Mouse (Mus musculus) retina, adult 2 months (tissue): ENCODE data around the gene Btbd1.

Experiments used
- DNase-seq: peaks from one replicate; pipeline ENCODE4 v3.0.0-alpha.2; 2012; ENCODE audit warnings: low read depth, low spot score

The Btbd1 gene

DNA sequence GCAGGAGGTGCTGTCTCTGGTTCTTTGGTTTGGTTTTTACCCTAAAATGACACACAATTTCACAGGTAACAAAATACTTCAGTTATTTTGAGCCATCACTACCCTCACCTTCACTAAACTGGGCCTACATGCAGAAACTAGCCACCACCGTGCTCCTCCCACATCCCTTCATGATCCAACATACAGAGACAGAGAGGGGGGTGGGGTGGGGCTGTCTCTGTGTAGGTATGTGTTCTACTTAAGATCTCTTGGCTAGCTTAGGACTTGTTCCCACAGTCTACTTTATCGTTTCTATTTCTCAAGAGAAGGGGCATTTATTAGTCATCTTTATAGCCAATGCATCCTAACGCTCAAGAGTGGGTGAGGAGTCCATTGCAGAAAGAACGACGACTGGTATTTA is 40.7 kb downstream of the Btbd1 start:
- no peak for DNase-seq

DNA sequence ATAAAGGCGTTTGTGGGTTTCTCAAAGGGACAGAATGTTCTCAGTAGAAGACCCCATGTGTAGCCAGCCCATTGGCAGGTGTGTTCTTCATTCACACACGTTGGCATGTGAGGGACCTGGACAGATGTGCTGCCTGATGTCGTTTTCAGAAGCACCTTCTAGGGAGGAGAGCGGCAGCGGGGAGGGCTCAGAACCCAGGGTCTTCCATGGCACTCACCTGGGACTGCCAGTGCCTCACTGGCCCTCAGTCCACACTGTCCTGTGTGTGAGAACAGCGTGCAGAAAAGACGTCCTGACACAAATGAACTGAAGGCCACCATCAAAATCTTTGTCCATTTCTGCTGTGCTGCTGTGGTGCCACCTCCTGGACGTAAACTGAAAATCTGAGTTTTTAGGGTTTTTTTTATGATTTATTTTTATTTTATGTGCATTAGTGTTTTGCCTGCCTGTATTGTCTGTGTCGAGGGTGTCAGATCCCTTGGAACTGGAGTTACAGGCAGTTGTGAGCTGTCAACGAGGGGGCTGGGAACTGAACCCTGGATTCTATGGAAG is 51.5 kb downstream of the Btbd1 start:
- no peak for DNase-seq

DNA sequence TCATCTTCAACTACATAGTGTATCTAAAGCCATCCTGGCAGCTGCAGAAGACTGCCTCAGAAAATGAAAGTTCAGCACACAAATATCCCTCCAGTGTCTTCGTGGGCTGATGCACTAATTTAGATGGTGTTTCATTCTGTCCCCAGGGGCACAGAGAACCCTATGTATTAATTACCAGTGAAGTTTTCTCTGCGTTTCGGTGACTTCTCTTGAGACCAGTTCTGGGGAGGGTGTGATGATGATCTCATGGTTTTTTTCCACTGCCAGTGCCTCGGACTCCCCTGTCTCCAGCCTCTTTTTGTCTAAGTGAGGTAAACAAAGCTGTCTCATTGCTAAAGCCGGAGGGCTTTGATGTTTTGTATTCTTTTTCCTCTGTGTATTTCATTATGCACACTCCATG is 53.9 kb downstream of the Btbd1 start:
- no peak for DNase-seq

- no peak for DNase-seq
Observed at GRCm38 (mm10) chr7:81772786-81773539, 56.3 kb downstream of the Btbd1 start.

- DNase-seq, result no peak
Observed at GRCm38 (mm10) chr7:81763110-81763845, 66.0 kb downstream of the Btbd1 start.

DNA sequence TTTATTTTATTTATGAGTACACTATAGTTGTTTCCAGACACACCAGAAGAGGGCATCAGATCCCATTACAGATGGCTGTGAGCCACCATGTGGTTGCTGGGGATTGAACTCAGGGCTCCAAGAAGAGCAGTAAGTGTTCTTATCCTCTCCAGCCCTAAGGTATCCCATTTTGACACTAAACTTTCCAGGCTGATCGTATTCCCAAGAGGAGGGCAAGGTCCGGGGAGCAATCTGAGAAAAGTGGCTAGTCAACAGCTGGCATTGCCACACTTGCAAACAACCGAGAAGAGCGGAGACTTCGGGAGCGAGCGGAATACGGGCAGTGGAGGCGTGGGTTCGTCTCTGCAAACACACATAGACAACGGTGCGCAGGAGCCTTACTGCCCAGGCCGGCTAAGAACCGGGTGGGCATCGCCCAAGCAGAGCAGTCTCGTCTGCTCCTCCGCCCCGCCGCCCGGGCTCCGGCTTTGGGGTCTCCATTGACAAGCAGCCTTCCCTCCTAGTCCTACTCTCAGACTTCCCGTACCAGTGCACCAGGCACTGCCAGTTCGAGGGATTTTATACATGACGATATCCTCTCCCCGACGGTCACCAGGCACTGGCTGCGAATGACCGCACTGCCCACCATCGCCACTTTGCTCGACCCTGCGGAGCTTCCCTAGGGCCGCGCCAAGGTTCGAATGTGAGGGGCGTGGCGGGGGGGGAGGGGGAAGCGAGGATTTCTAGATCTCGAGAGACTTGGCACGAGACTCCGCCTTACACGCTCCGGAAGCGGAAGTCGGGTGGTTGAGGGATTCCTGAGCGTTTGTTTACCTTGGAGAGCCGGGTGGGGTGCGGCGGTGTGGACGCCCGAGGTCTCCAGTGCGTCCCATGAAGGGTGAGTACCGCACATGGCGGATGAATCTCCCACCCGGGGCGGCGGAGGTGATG is 66.8 kb downstream of the Btbd1 start, which contains the start of gene Ramac:
Ramac (plus strand) TSS at position 746 of the 930 bp plus-strand sequence.
- DNase-seq, result peak; percentile 80

DNA sequence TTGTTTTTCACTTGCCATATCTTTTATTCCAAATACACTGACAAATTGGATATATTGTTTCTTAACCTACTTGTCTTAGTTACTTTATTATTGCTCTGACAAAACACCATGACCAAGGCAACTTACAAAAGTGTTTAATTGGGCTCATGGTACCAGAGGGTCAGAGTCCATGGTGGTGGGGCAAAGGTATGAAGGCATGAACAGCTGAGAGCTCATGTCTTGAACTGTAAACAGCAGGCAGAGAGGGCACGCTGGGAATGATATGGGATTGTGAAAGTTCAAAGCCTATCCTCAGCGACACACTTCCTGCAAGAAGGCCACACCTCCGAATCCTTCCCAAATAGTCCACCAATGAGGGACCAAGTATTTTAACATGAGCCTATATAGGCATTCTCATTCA is 81.3 kb downstream of the Btbd1 start:
- no peak for DNase-seq

DNA sequence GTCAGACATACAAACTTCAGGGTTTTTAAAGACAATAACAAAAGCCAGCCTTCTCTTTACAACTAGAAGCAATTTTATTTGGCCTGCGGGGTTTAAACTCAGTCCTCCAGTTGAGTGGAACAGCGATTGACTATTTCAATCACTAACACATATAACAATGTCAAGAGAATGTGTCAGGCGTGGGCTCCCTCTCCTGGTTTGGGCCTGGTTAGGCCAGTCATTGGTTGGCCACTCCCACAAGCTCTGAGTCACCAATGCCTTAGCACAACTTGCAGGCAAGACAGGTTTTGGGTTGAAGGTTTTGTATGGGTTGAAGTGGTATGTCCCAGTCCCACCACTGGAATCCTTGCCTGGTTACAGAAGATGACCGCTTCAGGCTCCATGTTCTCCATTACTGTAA is 85.1 kb downstream of the Btbd1 start:
- no peak for DNase-seq
